Mouse (Mus musculus) hindbrain, embryonic 11.5 days (tissue): ENCODE data around the gene Slc35d3. TPM values are rescaled to one million over a fixed set of nuclear protein-coding genes. Genes with fewer than 3 reads are reported as not detected.

Experiments used
- ATAC-seq: fragments of 200-750 bp; cut with Nextera tagmentation; 2 replicates; pipeline ENCODE4 v1.8.0; 2017; ENCODE audit warnings: mild to moderate bottlenecking, moderate TSS enrichment, moderate library complexity; ENCODE audit not compliant: low FRiP score
- DNase-seq: peaks from one replicate; pipeline ENCODE4 v3.0.0-alpha.2; 2015; ENCODE audit warnings: low spot score
- H3K27ac ChIP-seq: fragments of 300-500 bp; sonication (generic); 2 replicates; pipeline ENCODE4 v1.5.1; 2014; ENCODE audit warnings: mild to moderate bottlenecking, low read depth, low read length
- H3K27me3 ChIP-seq: fragments of 300-500 bp; sonication (generic); 2 replicates; pipeline ENCODE4 v1.6.1; 2014; ENCODE audit warnings: mild to moderate bottlenecking, low read length, moderate library complexity, mixed read lengths; ENCODE audit not compliant: control insufficient read depth, insufficient read depth
- H3K36me3 ChIP-seq: fragments of 300-500 bp; sonication (generic); 2 replicates; pipeline ENCODE4 v1.6.1; 2014; ENCODE audit warnings: mild to moderate bottlenecking, low read length, moderate library complexity, mixed read lengths; ENCODE audit not compliant: control insufficient read depth, insufficient read depth
- H3K4me1 ChIP-seq: fragments of 300-500 bp; sonication (generic); replicated peaks from 2 replicates; pipeline ENCODE4 v1.6.1; 2014; ENCODE audit warnings: low read length, mixed read lengths; ENCODE audit not compliant: control insufficient read depth, insufficient read depth
- H3K4me2 ChIP-seq: fragments of 300-500 bp; sonication (generic); replicated peaks from 2 replicates; pipeline ENCODE4 v1.6.1; 2014; ENCODE audit warnings: mild to moderate bottlenecking, low read depth, low read length
- H3K4me3 ChIP-seq: fragments of 300-500 bp; sonication (generic); 2 replicates; pipeline ENCODE4 v1.5.1; 2014; ENCODE audit warnings: low read depth, low read length
- H3K9ac ChIP-seq: fragments of 300-500 bp; sonication (generic); 2 replicates; pipeline ENCODE4 v1.6.1; 2014; ENCODE audit warnings: low read depth, low read length
- H3K9me3 ChIP-seq: fragments of 300-500 bp; sonication (generic); 2 replicates; pipeline ENCODE4 v1.6.1; 2016; ENCODE audit warnings: low read length; ENCODE audit not compliant: control insufficient read depth
- WGBS: fragments of 180-500 bp; shearing (Covaris S2); extraction: QIAGEN DNeasy Blood & Tissue Kit; methylation state at CpG from one replicate; pipeline ENCODE4 v1.1.7; 2014; 5-methylcytosine and 5-hydroxymethylcytosine counted together
- polyA plus RNA-seq: library from polyadenylated mRNA; unstranded; fragments of >200 nt; fragmentation: Nextera tagmentation; extraction: Ambion mirVana; gene quantifications from 2 replicates; pipeline ENCODE4 v1.2.1, GENCODE M21; 2014

Slc35d3 gene
- polyA plus RNA-seq, 1 experiment from 2014 or later = 0.60 TPM

GRCm38 (mm10) chr10:19849771-19850365, 1.4 kb downstream of the Slc35d3 start:
- H3K9me3 ChIP-seq = no peaks in the 10 kb centered on the region
- peak overlapping the region; percentile 100 for H3K4me2 ChIP-seq
- H3K27me3 ChIP-seq = peaks cover 46% of the 10 kb centered on the region
- no peak overlapping the region for H3K27ac ChIP-seq
- peak overlapping the region; percentile 58 for H3K4me3 ChIP-seq
- 0% methylated on average over 28 of the region's 32 CpGs for WGBS
- H3K36me3 ChIP-seq = no peaks in the 10 kb centered on the region
- H3K9ac ChIP-seq = peak overlapping the region; percentile 36; the same call in 1 of the 2 replicates
- peak; percentile 55 for DNase-seq
- ATAC-seq = peak; percentile 53
- peaks cover 10% of the 10 kb centered on the region; the same call in 1 of the 2 replicates for H3K4me1 ChIP-seq

- no peaks in the 10 kb centered on the region for H3K36me3 ChIP-seq
- peak overlapping the region; percentile 100 for H3K4me2 ChIP-seq
- no peaks in the 10 kb centered on the region for H3K9me3 ChIP-seq
- 4% methylated on average over 44 of the region's 44 CpGs for WGBS
- no peak for ATAC-seq
- DNase-seq = peak; percentile 41
- H3K4me1 ChIP-seq = peaks cover 10% of the 10 kb centered on the region; the same call in 1 of the 2 replicates
- peak overlapping the region; percentile 58 for H3K4me3 ChIP-seq
- peaks cover 46% of the 10 kb centered on the region for H3K27me3 ChIP-seq
- no peak overlapping the region for H3K9ac ChIP-seq
- no peak overlapping the region for H3K27ac ChIP-seq
Measured at GRCm38 (mm10) chr10:19848928-19849770, 2.1 kb downstream of the Slc35d3 start.

- H3K27me3 ChIP-seq = no peaks in the 10 kb centered on the region
- ATAC-seq = no peak
- 92% methylated on average over 5 of the region's 5 CpGs for WGBS
Measured at GRCm38 (mm10) chr10:19839836-19840235, 11.4 kb downstream of the Slc35d3 start.

GRCm38 (mm10) chr10:19835887-19836710, 15.2 kb downstream of the Slc35d3 start:
- DNase-seq = no peak
- no peak for ATAC-seq
- H3K27ac ChIP-seq = no peak overlapping the region

More at GRCm38 (mm10) chr10:19839836-19840235, 11.4 kb downstream of the Slc35d3 start:
- Histone ChIP-seq H3K4me2 (no peak overlapping the region), H3K4me3 (no peak overlapping the region), H3K4me1 (no peaks in the 10 kb centered on the region), H3K9me3 (no peaks in the 10 kb centered on the region), H3K27ac (no peak overlapping the region), H3K36me3 (no peaks in the 10 kb centered on the region), H3K9ac (no peak overlapping the region)
- DNase-seq = no peak

GRCm38 (mm10) chr10:19834222-19834621, 17.0 kb downstream of the Slc35d3 start:
- H3K27me3 ChIP-seq = no peaks in the 10 kb centered on the region
- no peak overlapping the region for H3K9ac ChIP-seq
- H3K36me3 ChIP-seq = no peaks in the 10 kb centered on the region
- no peak overlapping the region for H3K4me3 ChIP-seq
- ATAC-seq (no peak), DNase-seq (no peak)
- WGBS = 94% methylated on average over 6 of the region's 6 CpGs
- H3K4me1 ChIP-seq = no peaks in the 10 kb centered on the region
- no peak overlapping the region for H3K4me2 ChIP-seq
- H3K9me3 ChIP-seq = no peaks in the 10 kb centered on the region
- no peak overlapping the region for H3K27ac ChIP-seq

More at GRCm38 (mm10) chr10:19835887-19836710, 15.2 kb downstream of the Slc35d3 start:
- WGBS = 69% methylated on average over 8 of the region's 8 CpGs
- no peak overlapping the region for H3K4me2 ChIP-seq
- H3K9me3 ChIP-seq = no peaks in the 10 kb centered on the region
- H3K9ac ChIP-seq = no peak overlapping the region
- no peaks in the 10 kb centered on the region for H3K36me3 ChIP-seq
- H3K27me3 ChIP-seq = no peaks in the 10 kb centered on the region
- no peaks in the 10 kb centered on the region for H3K4me1 ChIP-seq
- H3K4me3 ChIP-seq = no peak overlapping the region

- WGBS = 85% methylated on average over 5 of the region's 5 CpGs
Measured at GRCm38 (mm10) chr10:19831072-19831849, 20.0 kb downstream of the Slc35d3 start.

GRCm38 (mm10) chr10:19820986-19821385, 30.3 kb downstream of the Slc35d3 start:
- H3K27ac ChIP-seq = no peak overlapping the region
- no peak overlapping the region for H3K4me3 ChIP-seq
- ATAC-seq (no peak), DNase-seq (no peak)
- H3K27me3 ChIP-seq = no peaks in the 10 kb centered on the region
- H3K9me3 ChIP-seq = no peaks in the 10 kb centered on the region
- H3K36me3 ChIP-seq = no peaks in the 10 kb centered on the region
- no peak overlapping the region for H3K9ac ChIP-seq
- H3K4me1 ChIP-seq = no peaks in the 10 kb centered on the region
- 61% methylated on average over 3 of the region's 3 CpGs for WGBS
- no peak overlapping the region for H3K4me2 ChIP-seq

More at GRCm38 (mm10) chr10:19831072-19831849, 20.0 kb downstream of the Slc35d3 start:
- Histone ChIP-seq H3K4me2 (no peak overlapping the region), H3K4me3 (no peak overlapping the region), H3K27ac (no peak overlapping the region), H3K9me3 (no peaks in the 10 kb centered on the region), H3K27me3 (no peaks in the 10 kb centered on the region), H3K9ac (no peak overlapping the region), H3K4me1 (no peaks in the 10 kb centered on the region), H3K36me3 (no peaks in the 10 kb centered on the region)
- DNase-seq (no peak), ATAC-seq (no peak)
